Mouse (Mus musculus): ENCODE data around the gene Slc6a14.

DNA sequence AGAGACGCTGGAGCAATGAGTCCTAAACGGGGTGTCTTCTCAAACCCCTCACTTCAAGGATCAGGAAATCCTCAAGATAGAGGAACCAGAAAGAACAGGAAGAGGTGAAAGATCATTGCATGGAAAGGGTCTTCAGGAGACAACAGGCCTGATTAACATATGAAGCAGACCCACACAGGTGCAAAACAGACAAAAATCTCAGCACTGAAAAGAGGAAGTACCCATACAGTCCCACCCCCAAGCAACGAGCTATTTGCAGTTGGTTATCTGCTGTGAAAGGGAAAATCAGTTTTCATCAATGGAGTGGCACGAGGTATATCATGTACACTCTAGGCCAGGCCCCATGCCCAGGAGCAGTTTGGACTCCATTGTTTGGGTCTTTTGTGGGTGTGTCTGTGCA is 13.1 kb upstream of the Slc6a14 start:
- no peak for TF ChIP-seq POLR2A (IDR thresholded peaks at IDR 0.05; ENCODE audit: extremely low read depth, insufficient read depth, low read length)
- no peak for TF ChIP-seq CTCF (IDR thresholded peaks at IDR 0.05; ENCODE audit: extremely low read depth, insufficient read depth, low read length)
